Mouse (Mus musculus): ENCODE measurements around the gene Adtrp.
A peak's percentile ranks its signal among the peaks of the same experiment; 100 is the strongest.

Gene Adtrp

DNA sequence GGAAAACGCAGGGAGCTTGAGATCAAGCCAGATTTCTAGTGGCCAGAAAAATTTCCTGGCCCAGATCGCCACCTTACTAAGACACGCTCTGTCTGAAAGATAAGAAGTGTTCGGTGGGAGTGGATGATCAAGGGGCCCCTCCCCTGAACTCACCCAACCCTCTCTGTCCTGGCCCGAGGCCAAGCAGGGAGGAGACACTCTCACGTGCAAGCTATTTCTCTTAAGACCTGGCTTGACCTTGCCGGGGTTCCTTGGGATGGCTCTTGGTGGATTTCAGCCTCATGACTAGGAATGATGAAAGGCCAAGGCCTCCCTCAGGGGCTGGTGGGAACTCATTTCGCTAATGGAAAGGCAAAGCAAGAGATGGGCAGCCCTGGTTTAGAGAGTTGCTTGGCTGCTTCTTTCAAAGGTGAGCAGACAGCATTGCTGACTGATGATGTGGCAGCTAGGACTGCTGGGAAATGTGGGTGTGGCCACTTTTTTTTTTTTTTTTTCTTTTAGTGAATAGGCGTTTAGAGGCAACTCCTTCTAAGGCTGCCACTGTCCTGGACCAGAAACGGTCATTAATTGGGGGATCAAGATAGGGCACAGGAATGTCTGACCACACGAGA is at the start of gene Adtrp:
Adtrp (minus strand) TSS at position 169 of the 611 bp plus-strand sequence.
- no peak for DNase-seq (ENCODE audit: low spot score in 2 of 2)

DNA sequence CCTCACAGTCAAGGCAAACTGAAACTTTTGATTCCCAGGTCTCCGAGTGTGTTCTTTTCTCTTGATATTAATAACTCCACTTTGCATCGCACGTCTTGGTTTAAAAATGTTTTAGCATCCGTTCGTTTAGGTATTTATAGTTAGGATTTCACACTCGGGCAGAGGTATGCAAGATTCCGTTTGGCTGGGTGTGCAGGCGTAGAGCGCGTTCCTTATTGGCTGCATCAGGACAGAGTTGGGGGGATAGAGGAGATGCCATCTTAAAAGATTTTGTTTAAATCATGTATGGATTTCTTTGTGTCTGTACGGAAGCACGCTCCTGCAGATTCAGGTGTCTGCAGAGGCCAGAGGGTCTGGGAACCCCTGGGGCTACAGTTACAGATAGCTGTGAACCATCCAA is 44.5 kb upstream of the Adtrp start:
- peak in 1 of 2 experiments; percentile 7 for DNase-seq (ENCODE audit: low spot score in 2 of 2)

DNA sequence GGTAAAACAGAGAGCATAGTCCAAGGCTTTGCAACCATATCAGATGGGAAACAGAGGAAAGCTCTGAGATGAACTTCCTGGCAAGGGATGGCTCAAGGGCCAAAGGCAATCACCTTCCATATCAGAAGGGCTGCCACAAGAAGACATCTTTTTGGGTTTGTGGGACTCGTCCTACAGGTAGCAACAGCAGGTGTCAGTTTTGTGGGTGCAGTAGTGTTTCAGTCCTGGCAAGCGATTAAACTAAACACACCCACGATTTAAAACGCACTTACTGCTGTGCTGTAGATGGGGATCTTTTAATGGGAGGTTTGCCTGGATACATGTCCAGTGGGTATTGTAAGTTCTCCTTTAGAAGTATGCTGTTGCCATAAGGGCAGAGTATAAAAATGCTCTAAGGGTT is 43.1 kb upstream of the Adtrp start:
- DNase-seq (ENCODE audit: low spot score in 2 of 2), result no peak

DNA sequence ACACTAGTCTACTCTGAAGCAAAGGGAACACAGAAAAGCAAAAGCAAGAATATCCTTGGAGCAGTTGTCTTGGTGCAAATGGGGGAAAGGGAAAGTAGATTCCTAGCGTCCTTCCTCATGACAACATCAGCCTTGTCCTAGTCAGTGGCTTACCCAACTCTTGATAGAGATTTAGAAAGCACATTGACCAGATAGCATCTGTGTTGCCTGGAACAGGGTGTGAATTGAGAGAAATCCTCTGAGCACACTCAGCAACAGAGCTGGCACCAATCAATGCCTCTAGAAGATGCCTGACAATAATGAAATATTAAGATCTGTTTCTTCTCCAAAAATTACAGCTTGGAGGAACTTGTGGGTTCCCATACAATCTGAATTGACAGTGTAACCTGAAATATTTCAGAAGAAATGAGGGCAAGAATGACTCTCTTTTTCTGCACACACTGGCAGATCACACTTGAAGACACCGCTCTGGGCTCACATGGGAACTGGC is 42.7 kb upstream of the Adtrp start:
- DNase-seq (ENCODE audit: low spot score in 2 of 2), result no peak

DNA sequence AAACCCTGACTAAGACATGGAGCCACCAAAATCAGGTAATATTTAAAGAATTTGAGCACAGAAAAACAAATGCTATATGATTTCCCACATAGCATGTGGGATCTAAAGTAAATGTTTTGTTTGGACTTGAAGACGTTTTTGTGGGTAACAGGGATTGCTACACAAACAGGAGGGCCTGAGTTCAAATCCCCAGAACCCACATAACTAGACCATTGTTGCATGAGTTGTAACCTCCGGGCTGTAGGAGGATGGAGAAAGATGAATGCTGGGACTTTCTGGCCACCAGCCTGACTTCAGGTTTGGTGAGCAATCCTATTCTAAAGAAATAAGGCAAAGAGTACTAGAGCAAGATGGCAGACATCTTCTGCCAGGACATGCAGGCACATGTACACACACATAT is 41.2 kb upstream of the Adtrp start:
- DNase-seq (ENCODE audit: low spot score in 2 of 2), result no peak

DNA sequence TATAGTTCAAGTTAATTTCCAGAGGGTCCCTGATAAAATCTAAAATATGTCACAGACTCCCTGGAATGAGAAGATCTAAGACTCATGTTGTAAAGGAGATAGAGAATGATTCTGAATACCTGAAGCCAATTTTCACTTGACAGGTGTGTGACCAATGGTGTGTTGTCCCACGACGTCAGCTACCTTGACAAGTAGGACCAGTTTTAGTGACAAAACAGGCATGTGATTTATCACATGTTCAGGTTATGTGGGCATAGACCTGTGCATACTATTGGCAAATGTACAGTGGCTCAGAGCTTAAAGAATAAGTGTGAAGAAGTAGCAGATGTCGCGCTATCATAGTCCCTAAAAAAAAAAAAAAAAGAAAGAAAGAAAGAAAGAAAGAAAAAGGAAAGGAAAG is 38.6 kb upstream of the Adtrp start:
- no peak for DNase-seq (ENCODE audit: low spot score in 2 of 2)

DNA sequence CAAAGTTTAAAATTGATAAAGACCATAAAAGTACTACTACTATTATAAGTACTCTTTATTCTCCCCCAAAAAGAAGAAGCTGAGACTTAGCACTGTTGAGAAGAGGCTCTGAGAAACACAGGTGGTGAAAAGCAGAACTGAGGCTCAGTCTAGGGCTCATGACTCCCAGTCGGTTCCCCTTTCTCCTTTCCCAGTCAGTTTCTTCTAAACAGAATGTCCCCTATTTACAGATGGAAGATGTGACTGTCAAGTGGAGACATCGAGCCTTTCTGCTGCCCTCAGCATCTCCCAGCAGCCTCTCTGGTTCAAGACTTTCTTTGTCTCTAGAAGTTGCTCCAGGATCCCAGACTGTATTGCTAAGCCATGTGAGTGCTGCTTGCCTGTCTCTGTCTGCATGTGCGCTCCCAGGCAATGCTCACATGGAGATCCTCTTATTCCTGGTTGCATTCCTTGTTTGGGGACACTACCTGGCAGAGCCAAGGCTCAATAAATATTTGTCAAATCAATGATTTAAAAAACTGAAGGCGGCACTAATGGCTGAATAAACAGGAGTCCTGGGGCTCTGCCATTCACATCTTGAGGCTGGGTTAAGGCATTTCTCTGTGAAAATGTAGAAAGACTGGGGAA is 36.3 kb upstream of the Adtrp start:
- no peak for DNase-seq (ENCODE audit: low spot score in 2 of 2)

DNA sequence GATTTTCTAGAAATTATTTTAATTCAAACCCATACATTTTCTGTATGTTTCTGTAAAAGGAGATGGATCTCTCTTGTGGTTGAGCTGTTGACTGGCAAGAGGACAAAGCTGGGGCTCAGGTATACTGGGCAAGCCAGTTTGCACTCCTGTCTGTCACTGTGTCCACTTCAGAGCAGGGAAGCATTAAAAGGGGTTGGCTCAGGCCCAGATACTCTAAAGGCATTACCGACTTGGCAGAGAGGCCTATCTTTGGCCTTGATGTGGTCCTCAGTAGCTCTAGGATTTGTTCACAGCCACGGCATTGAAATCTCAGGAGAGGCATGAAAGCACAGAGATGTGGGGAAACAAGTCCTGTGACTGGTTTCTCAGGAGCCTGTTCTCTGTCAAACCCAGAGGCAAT is 33.7 kb upstream of the Adtrp start:
- DNase-seq (ENCODE audit: low spot score in 2 of 2), result no peak

DNA sequence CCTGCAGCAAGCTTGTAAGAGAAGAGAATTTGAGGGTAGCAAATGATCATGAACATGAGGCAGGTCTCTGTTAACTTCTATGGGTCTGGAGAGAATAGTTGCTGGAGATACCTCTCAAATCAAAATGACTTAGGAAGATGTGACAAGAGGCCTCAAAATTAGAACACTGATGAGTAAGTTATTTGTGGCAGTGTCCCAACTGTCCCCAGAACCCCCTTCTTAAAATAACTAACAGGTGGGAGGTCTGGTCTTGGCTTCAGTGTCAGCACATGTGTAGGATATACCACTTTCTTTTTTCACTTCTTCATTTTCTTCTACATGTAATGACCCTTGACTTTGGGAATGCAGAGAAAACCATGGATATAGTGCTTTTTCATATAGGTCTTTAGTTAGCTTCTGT is 33.0 kb upstream of the Adtrp start:
- no peak for DNase-seq (ENCODE audit: low spot score in 2 of 2)

DNA sequence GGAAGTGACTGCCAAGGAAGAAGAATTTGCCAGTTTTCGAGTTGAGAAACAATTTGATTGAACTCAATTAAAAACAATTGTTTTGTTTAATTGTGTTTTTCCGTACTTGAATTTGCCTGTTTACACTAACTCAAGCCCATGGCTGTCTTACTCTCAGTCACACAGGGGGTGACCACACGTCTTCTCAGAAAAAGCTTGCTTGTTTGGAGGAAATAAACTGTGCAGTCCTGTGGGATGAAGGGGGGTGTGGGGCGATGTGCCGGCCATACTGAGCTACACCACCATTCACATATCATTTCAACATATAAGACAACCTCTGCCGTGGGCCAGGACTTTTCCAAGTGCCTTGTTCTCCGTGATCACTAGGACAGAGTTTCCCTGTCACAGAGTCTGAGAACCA is 25.2 kb upstream of the Adtrp start:
- DNase-seq (ENCODE audit: low spot score in 2 of 2), result no peak

DNA sequence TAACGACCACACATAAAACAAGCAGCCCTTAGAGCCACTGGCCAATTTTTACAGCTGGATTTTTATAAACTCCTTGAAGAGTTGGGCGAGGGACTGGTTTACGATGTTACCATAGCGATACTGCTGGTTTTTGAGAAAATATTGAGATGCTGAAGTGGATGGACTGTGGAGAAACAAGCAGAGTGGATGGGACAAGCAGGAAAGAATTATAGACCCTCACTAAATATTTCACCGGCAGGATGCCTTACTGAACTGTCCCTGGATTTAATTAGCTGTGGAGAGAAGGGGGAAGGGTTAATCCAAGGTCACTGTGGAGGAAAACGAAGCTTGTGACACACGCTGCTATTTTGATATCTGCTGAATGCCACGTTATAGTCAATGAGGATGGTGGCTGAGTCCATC is 24.7 kb upstream of the Adtrp start:
- no peak for DNase-seq (ENCODE audit: low spot score in 2 of 2)

DNA sequence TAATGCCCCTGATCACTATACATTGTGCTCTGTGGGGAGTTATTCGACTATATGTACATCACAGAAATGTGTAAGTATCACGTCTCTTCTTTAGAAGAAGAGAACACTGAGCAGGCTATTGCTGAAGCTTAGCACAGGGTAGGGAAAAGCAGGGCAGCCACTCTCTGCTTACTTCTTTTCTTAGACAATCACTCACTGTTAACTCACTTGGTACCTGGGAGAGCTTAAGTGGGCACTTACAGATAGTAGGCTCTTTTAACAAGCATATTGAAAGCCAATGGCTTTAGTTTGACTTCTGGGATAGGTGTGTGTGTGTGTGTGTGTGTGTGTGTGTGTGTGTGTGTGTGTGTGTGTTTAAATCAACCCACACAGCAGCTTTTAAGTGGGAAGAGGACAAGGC is 20.0 kb upstream of the Adtrp start:
- no peak for DNase-seq (ENCODE audit: low spot score in 2 of 2)

DNA sequence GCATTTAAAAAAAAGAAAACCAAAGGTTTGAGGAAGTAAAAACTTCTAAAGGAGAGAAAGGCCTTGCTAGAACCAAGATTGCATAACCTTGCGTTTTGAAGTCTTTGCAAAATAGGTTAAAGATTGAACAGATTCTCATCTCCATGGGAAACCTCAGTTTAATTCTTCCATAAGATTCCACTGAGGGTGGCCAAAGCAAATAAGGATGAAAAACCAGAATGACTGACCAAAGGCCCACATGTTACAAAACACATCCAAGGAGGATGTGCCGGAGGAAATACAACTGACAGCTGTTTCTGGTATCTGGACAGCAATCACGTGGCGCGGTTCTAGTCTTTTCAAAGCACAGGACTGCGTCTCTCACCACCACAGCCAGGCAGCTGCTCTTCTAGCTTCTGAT is 18.1 kb upstream of the Adtrp start:
- DNase-seq (ENCODE audit: low spot score in 2 of 2), result no peak

DNA sequence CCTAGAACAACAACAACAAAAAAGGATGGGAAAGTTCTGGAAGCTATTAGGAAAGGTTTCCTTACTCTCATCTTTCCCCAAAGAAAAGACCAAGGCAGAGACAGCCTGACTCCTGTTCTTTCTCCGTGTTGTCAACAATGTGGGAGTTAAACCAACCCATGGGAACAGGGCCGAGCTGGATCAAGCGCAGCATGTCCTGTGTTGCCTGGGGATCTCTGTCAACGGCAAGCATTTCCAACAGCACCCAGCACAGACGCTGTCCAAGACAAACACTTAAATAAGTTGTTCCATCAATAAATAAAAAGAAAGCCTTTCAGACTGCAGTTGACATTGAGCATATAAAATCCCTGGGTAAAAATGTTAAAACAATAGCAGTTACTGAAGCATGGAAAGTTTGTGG is 17.6 kb upstream of the Adtrp start:
- no peak for DNase-seq (ENCODE audit: low spot score in 2 of 2)

DNA sequence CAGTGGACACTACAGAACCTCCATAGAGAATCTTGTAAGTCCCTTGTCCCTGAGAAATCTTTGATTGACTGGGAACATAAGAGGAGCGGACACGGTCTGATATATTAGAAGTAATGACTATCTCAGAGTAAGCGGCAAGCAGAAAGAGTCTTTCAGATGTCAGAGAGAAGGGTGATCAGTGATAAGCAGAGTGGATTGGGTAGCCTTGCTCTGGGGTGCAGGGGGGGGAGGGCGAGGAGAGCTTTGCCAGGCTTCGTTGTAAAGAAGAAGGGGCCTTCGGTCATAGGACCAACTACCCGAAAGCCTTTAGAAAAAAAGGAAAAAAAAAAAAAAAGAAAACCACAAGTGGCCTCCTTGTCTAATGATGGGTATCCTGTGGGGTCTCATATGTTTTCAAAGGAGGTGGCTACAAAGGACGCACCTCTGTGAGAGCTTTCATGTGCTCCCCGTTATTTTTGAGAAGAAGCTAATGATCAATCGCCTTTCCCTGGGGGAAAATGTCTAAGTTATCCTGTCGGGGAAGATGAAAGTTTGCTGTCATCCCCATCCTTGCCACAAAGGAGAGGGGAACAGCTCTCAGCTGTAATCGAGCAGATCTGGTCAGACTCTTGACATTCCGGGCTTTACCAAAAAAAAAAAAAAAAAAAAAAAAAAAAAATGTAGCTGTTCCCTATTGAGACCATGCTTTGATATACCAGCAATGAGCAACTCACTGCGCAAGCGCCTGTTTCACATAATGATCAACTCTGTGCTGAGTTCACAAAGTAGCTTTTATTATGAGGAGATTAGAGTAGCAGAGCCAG is 13.3 kb upstream of the Adtrp start:
- no peak for DNase-seq (ENCODE audit: low spot score in 2 of 2)

DNA sequence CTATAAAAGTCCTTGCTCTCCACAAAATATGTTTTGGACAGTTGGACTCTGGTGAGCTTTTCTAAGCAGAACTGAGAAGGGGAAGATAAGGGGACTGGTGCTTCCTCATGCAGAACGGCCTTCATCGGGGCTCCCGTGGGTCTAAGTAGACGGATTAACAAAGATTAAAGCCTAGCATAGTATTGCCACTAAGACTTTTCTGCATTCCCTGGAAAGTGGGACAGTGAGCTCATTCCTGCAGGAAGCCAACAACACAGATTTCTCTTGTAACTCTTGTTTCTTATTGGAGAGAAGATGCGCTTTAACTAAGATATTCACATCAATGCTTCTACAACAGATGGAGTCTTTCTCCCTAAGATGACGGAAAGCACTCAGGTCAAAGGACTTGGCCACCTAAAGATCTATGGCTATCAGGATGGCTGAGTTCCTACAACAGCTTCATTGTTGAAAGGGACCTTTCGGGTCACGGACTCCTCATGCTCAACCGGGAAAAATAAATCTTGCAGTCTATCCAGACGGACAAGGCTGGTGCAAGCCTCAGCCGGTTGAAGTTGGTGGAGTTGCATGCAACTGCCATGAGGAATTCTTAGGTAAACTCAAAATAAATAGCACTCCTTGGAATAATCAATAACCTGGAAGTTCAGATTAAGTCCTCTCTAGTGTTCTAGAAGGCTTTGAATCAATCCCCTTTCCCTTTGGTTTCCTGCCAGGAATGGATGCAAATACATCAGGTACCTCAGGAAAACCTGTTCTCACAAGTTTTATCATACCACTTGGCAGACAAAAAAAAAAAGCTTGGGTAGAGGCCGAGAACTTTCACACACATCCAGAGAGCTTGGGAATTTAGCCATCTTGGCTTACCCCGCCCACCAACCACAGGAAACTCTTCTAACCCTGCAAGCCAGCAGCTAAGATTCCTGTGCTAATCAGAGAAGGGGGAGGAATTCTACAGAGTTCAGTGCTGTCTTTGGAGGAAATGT is 8.0 kb upstream of the Adtrp start:
- no peak for DNase-seq (ENCODE audit: low spot score in 2 of 2)

DNA sequence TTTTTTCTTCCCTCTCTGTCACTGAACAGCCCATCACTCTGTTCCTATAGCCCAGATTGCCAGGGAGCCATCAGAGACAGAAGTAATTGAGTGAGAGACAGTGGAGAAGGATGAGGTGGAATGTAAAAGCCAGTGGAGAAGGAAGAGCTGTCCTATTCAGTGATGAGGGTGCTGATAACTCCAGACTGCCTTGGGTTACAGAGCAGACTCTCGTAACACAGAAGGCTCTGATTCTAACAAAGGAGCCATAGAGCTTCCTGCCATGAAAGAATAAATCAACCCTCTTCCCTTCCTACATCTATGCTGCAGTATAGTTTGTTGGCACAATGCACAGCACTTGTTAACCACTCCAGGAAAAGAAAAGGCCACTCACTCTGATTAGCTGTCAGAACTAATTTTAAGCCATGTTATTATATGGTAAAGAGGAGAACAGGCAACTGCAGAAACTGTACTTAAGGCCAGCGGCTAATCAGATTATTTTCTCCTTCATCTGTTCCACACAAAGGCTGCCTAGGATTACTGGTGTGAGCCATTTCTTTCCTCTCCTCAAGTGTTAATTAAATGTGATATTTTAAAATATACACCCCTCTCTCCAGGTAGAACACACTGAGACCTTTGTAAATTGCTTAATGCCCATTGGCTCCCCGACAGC is 3.4 kb upstream of the Adtrp start:
- DNase-seq (ENCODE audit: low spot score in 2 of 2), result no peak

DNA sequence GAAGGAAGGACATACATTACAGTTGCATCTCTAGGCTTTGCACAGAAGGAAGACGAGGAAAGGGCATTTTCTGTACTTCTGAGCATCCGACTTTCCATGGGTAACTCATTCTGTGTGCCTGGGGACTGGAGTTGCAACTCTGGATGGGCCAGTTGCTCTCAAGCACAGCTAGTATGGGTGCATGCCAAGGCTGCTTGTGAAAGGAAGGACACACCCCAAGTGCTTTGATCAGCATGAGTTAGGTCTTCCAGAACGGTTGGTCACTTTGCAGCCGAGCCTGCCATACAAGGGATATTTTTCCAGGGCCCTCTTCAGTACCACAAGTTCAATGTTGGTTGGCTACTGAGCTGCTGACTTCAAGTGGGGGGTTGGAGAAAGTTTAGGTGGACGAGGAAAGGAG is 968 bp downstream of the Adtrp start:
- DNase-seq (ENCODE audit: low spot score in 2 of 2), result no peak

DNA sequence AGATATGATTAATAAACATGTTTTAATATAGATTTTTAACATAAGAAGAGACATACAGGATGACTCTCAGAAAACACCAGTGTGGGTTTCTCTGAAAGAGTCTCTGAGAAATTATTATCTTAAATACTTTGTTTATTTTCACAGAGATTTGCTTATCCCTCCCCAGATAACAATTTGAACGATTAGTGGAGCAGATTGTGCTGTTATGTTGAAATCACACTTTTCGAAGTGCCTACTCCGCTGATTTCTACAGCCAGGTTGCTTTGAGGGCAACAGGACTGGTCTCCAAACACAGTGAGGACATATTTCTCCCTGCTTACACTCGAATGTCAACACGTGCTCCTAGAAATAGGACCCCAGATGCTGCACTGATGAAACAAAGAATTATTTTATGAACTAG is 2.5 kb downstream of the Adtrp start:
- DNase-seq (ENCODE audit: low spot score in 2 of 2), result no peak

DNA sequence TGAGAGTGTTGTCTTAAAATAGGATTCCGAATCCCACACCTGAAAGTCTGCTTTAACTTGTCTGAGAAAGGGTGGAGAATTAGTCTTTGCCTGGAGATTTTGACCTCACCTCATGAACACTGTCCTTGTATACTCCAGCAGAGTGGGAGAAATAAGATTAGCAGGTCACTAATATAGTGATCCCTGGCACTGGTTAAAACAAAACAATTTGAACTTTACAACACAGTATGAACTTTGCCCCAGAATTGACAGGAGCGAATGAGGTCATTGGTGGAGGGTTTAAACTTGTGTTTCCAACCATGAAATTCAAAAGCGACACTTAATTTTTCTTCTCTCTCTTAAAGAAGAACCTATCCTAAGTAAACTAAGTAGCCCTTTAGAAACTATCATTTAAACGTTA is 3.4 kb downstream of the Adtrp start:
- DNase-seq (ENCODE audit: low spot score in 2 of 2), result no peak

DNA sequence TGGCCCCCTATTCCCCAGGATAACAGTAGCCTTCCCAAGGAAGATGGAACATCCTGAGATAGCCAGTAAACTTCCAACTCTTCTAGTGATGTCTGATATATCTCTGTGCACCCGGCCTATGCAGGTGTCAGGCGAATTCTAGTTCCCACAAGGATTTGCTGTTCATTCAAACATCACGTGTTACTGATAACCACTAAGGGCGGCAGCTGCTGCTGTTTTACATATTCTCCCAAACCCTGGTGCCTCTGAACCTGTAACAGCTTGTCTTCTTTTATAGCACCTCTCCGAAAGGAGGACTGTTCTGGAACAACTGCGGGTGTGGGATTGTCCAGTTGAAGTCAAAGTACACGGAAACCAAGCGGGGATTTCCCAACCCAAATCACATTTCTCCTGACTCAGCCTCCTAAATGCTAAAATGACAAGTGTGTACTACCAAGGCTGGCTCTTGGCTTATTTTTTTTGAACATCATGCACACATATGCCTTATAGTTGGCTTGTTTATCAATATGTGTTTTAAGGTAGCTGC is 13.8 kb downstream of the Adtrp start:
- DNase-seq (ENCODE audit: low spot score in 2 of 2), result no peak
